Mouse (Mus musculus) cerebellum, adult 2 months (tissue): ENCODE results near the gene Kcnd3. TPM values are rescaled to one million over a fixed set of nuclear protein-coding genes. Genes with fewer than 3 reads are reported as not detected.
A peak's percentile ranks its signal among the peaks of the same experiment; 100 is the strongest.

Source experiments
- DNase-seq, 2 experiments: peaks; one replicate each; pipeline ENCODE4 v3.0.0; 2021
- H3K27ac ChIP-seq: fragments of 200-500 bp; 2 replicates; pipeline ENCODE4 v1.5.1; 2012; ENCODE audit warnings: low read length, control low read depth, inconsistent platforms; ENCODE audit not compliant: insufficient read depth
- H3K27me3 ChIP-seq: fragments of 200-500 bp; 2 replicates; pipeline ENCODE4 v1.6.1; 2012; ENCODE audit warnings: inconsistent platforms, mild to moderate bottlenecking, low read length, moderate library complexity; ENCODE audit not compliant: control insufficient read depth, insufficient read depth
- H3K4me1 ChIP-seq: fragments of 200-500 bp; 2 replicates; pipeline ENCODE4 v1.6.1; 2011; ENCODE audit warnings: low read length; ENCODE audit not compliant: control insufficient read depth, insufficient read depth
- H3K4me3 ChIP-seq: fragments of 200-500 bp; replicated peaks from 2 replicates; pipeline ENCODE3; 2011; ENCODE audit warnings: mild to moderate bottlenecking, low read depth, low read length, control low read depth; ENCODE audit not compliant: insufficient read depth
- CTCF ChIP-seq: fragments of 200-500 bp; IDR thresholded peaks from 2 replicates; pipeline ENCODE4 v1.5.1; 2011; ENCODE audit warnings: low read depth, mild to moderate bottlenecking, control low read depth, low read length, moderate library complexity, borderline replicate concordance; ENCODE audit not compliant: insufficient read depth
- POLR2A ChIP-seq: fragments of 200-500 bp; IDR thresholded peaks from 2 replicates; pipeline ENCODE4 v1.6.1; 2011; ENCODE audit warnings: low read length, control low read depth, borderline replicate concordance; ENCODE audit not compliant: insufficient read depth
- WGBS: fragments of 180-500 bp; shearing (Covaris S2); methylation state at CpG from one replicate; pipeline ENCODE4 v1.1.7; 2018; 5-methylcytosine and 5-hydroxymethylcytosine counted together
- polyA plus RNA-seq: library from polyadenylated mRNA; depleted of rRNA; stranded (reverse); fragments of >200 nt; gene quantifications from 2 replicates; pipeline ENCODE4 v1.2.3, GENCODE M21; 2012

Kcnd3 gene
- polyA plus RNA-seq, 1 experiment, result 29.2 TPM

DNA sequence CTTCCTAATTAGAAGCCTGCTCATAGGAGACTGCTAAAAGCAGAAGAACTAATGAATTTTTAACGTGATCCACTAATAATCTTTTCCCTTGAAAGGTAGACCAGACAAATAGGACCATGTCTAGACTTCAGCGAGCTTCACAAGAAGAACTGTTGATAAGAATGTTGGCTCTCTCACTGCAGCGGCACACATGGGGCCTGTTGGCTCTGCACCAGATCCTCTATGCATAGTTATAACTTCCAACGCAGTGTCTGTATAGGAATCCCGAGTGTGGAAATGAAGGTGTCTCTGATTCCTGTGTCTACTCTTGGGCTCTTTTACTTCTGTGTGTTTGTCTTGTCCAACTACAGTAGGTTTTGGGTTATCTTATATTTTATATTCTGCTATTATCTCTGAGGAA lies 150.8 kb downstream of the Kcnd3 start:
- Histone ChIP-seq H3K4me3 (no peak overlapping the region), H3K27ac (no peak overlapping the region), H3K4me1 (peaks cover 21% of the 10 kb centered on the region), H3K27me3 (no peaks in the 10 kb centered on the region)
- no peak for DNase-seq
- WGBS, result 87% methylated on average over 5 of the region's 5 CpGs
- TF ChIP-seq POLR2A (no peak), CTCF (no peak)

DNA sequence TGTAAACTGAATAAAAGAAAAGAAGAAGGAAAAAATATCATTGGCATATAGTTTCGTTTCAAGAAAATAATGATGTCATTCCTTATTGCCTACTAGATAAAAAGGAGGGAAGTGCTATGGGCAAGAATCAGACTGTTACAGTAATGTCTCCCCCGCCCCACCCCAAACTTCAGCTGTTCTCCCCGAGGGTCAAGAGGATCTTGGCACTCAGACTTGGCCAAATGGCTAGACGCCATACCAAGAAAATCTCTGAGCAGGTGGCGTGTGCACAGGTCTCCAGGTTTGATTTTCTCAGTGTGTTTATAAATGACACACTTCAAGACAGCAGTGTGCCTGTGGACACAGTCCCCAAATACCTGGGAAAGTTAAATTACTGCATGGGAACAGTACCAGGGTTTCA lies 153.6 kb downstream of the Kcnd3 start:
- Histone ChIP-seq H3K27ac (no peak overlapping the region), H3K27me3 (no peaks in the 10 kb centered on the region), H3K4me3 (no peak overlapping the region), H3K4me1 (peaks cover 21% of the 10 kb centered on the region)
- DNase-seq, result peak; percentile 68 to 81
- TF ChIP-seq CTCF (no peak), POLR2A (no peak)
- WGBS, result 20% methylated on average over 5 of the region's 5 CpGs

DNA sequence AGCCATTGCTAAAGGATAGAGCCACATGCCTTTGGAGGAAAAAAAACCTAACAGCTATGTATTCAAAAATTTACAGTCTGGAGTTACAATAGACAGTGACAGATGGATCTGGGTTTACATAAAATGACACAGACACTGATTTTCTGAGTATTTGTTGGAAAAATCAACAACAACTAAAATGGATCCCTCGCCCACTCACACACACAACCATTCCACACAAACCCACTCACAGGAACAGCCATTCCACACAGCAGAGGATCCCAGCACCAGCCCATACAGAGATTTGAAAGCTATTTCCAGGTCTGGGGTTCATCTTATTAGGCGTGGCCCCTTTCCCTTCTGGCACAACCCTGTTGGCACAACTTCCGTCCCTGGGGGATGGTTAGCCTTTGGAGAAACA lies 156.7 kb downstream of the Kcnd3 start:
- DNase-seq, result no peak
- Histone ChIP-seq H3K4me3 (no peak overlapping the region), H3K4me1 (peaks cover 35% of the 10 kb centered on the region), H3K27ac (no peak overlapping the region), H3K27me3 (no peaks in the 10 kb centered on the region)
- WGBS, result 73% methylated on average over 3 of the region's 3 CpGs
- no peak for TF ChIP-seq POLR2A
- no peak for TF ChIP-seq CTCF

DNA sequence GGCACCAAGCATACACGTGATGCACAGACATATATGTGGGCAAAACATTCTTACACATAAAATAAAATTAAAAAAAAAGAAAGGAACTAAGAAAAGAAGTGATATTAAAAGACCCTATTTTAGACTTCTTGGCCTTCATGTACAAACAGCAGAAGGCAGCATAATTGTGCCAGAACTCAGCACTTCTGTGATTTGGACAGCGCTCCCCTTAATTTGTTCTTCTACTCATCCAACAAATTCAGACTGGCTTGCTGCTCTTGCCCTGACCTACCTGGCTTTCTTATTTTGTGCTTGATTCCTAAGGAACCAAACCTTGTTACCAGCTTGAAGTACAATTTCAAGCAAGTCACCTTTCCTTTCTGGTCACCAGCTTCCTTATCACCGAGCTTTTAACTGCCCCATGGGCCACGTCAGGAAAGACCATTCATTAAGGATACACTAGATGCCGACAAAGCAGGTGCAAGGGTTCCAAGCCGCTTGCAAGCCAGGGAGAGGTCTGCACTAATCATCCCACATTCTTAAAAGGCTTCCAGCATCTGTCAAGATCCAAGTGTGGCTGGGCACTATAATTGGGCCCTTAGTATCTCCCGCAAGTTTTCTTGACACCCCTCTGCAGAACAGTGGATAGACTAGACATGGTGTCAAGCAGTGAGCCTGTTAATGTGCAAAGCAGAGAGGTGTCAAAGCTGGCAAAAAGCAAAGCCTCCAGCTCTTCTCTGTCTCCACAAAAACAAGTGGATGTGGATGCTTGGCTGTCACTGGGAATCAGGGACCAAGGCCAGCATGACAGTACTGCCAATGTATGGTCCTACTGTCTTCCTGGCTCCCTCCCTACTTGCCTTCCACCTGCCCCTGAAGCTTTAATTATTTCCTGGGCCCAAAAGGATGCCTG lies 159.6 kb downstream of the Kcnd3 start:
- 41% methylated on average over 7 of the region's 7 CpGs for WGBS
- H3K27me3 ChIP-seq, result no peaks in the 10 kb centered on the region
- H3K4me3 ChIP-seq, result no peak overlapping the region
- H3K27ac ChIP-seq, result peak overlapping the region; percentile 42
- no peak for TF ChIP-seq POLR2A
- no peak for TF ChIP-seq CTCF
- peak; percentile 75 to 88 for DNase-seq
- peaks cover 24% of the 10 kb centered on the region for H3K4me1 ChIP-seq

DNA sequence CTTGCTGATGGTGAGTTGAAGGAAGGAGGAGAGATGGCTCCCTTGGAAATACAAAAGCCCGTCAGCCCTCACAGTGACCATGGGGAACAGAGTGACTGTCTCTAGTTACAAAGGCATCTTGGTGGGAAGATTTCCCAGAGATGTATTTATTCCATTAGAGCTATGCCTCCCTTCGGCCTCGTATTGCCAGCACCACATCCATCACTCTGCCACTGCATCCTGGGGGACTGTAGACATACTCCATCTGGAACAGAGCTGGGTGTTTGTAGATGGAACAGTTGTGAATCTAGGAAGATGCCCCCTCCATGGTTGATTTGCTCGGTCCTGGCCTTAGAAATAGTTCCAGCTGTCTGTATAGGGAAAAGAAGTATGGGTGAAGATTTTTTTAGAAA lies 160.3 kb downstream of the Kcnd3 start:
- Histone ChIP-seq H3K4me1 (peaks cover 26% of the 10 kb centered on the region), H3K4me3 (no peak overlapping the region), H3K27me3 (no peaks in the 10 kb centered on the region), H3K27ac (peak overlapping the region; percentile 66)
- WGBS, result 48% methylated on average over 4 of the region's 4 CpGs
- TF ChIP-seq CTCF, result no peak
- no peak for TF ChIP-seq POLR2A
- DNase-seq, result no peak

DNA sequence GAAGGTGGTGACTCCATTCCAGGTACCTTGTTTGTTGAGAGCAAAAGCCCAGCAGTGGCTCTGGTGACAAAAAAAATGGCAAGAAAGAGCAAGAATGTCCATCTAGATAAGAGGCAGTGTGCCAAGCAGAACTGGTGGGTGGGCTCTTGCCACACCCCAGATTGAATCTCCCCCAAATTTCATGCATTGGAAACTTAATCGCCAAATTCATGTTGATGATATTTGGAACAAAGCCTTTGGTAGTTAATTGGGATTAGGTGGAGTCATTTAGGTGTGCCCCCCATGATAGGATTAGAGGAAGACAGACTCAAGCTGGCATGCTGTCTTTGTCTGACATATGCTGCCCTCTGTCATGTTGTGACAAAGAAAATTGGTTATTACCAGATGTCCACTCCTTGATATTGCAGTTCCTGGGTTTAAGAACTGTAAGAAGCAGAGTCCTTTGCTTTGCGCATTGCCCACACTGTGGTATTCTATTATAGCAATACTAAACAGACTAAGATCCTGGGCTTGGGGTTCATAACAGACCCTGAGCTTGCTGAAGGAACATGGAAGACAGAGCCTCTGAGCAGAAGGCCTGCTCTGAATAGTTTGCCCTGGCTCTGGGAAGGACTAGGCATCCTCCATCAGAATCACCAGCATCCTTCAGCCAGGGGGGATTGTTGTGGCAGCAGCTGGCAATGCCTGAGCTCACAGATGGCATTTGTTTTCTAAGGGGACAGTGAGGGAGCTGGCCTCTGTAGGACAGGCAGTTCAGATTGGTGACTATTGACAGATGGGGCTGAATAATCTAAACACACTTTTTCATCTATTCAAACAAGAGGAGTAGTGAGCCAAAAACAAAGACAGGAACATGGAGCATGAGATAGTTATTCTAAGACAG lies 165.0 kb downstream of the Kcnd3 start:
- no peak for DNase-seq
- no peak for TF ChIP-seq POLR2A
- TF ChIP-seq CTCF, result no peak
- no peaks in the 10 kb centered on the region for H3K27me3 ChIP-seq
- no peak overlapping the region for H3K27ac ChIP-seq
- H3K4me3 ChIP-seq, result no peak overlapping the region
- WGBS, result 64% methylated on average over 2 of the region's 2 CpGs
- H3K4me1 ChIP-seq, result peaks cover 25% of the 10 kb centered on the region

DNA sequence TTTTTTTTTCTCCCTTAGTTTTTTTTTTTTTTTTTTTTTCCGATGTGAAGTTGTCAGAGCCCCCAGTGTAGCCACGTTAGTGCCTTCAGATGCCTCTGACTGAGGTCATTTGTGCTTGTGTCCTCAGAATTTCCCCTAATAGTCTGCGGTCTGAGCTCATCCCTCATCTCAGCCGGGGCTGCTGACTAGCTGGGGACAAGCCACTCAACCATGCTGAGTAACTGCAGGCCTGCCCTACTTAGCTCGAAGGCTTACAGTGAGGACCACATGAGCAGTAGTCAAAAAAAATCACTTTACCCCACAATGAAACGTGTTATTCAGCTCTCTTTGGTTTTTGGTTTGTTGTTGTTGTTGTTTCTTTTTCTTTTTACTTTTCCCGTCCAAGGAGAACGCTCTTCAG lies 169.0 kb downstream of the Kcnd3 start:
- WGBS, result 46% methylated on average over 8 of the region's 8 CpGs
- no peak for DNase-seq
- no peak overlapping the region for H3K4me3 ChIP-seq
- no peaks in the 10 kb centered on the region for H3K27me3 ChIP-seq
- TF ChIP-seq CTCF, result no peak
- no peak for TF ChIP-seq POLR2A
- H3K4me1 ChIP-seq, result peaks cover 30% of the 10 kb centered on the region
- no peak overlapping the region; the same call in 1 of the 2 replicates for H3K27ac ChIP-seq
